Mouse (Mus musculus) cerebellum, adult 9-11 months (tissue): ENCODE measurements around the gene Sv2a.
A peak's percentile ranks its signal among the peaks of the same experiment; 100 is the strongest.

Source experiments
- DNase-seq: peaks from one replicate; pipeline ENCODE4 v3.0.0; 2022

Sv2a gene

GRCm38 (mm10) chr3:96221640-96222038 lies 40.7 kb downstream of the Sv2a start:
- peak; percentile 43 for DNase-seq

GRCm38 (mm10) chr3:96222774-96223173 lies 41.8 kb downstream of the Sv2a start:
- peak; percentile 52 for DNase-seq

- DNase-seq = no peak
Observed at GRCm38 (mm10) chr3:96225421-96225820, 44.5 kb downstream of the Sv2a start.

- DNase-seq = no peak
Observed at GRCm38 (mm10) chr3:96226695-96227648, 46.0 kb downstream of the Sv2a start.

GRCm38 (mm10) chr3:96228828-96229227 lies 47.9 kb downstream of the Sv2a start:
- DNase-seq = no peak

GRCm38 (mm10) chr3:96230404-96230803 lies 49.5 kb downstream of the Sv2a start:
- DNase-seq = no peak

GRCm38 (mm10) chr3:96230910-96231757 lies 50.2 kb downstream of the Sv2a start:
- no peak for DNase-seq

- DNase-seq = no peak
Observed at GRCm38 (mm10) chr3:96231758-96232120, 50.8 kb downstream of the Sv2a start.

GRCm38 (mm10) chr3:96234914-96235313 lies 54.0 kb downstream of the Sv2a start:
- DNase-seq = no peak

GRCm38 (mm10) chr3:96235836-96236235 lies 54.9 kb downstream of the Sv2a start:
- DNase-seq = no peak

- no peak for DNase-seq
Observed at GRCm38 (mm10) chr3:96236834-96237334, 55.9 kb downstream of the Sv2a start.

- DNase-seq = peak; percentile 29
Observed at GRCm38 (mm10) chr3:96237335-96237903, 56.5 kb downstream of the Sv2a start.

GRCm38 (mm10) chr3:96237904-96238511 lies 57.1 kb downstream of the Sv2a start:
- peak; percentile 33 for DNase-seq

- DNase-seq = peak; percentile 74
Observed at GRCm38 (mm10) chr3:96238954-96239793, 58.2 kb downstream of the Sv2a start, which contains the start of gene Hist2h3c2. Hist2h3c2 (minus strand) TSS chr3:96239127.

GRCm38 (mm10) chr3:96239949-96240798 lies 59.2 kb downstream of the Sv2a start, which contains the start of gene Hist2h2aa2:
Hist2h2aa2 (minus strand) TSS chr3:96240276.
- peak; percentile 97 for DNase-seq

GRCm38 (mm10) chr3:96240799-96241197 lies 59.8 kb downstream of the Sv2a start:
- DNase-seq = no peak

- peak; percentile 37 for DNase-seq
Observed at GRCm38 (mm10) chr3:96243921-96244572, 63.1 kb downstream of the Sv2a start.
